Mouse (Mus musculus): ENCODE measurements at regions not wholly inside any gene's neighbourhood (a gene's known extent, or its start where the extent isn't known, plus 50 kb on each side); places are given as distances from the start of the nearest gene placed in this dataset.
A peak's percentile ranks its signal among the peaks of the same experiment; 100 is the strongest.
"Not testable (repeated sequence)": the region's sequence is repeated elsewhere in the genome, so short reads cannot be mapped to it uniquely, and the experiment has no call there.

- DNase-seq (ENCODE audit: low spot score) = no peak
These were observed 94.9 kb downstream of the Plppr4 start for GRCm38 (mm10) chr3:117265790-117266189.

DNA sequence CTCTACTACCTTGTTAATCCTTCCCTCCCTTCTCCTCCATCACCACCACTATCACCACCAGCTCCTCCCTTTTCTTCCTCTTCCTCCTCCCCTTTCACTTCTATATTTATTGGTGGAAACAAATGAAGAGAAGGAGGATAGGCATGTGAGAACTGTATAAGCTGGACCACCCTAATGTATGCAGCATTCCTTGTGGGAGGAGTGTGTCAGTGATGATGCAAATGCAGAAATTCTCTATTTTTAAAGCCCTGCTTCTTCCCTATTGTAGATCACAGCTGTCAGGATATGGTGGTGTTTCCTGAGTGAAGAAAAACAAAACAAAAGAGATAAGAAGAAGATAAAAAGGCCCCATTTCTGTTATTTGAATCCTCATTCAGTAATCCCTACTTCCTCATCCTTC is 112.8 kb downstream of the Plppr4 start:
- DNase-seq (ENCODE audit: low spot score) = no peak

DNA sequence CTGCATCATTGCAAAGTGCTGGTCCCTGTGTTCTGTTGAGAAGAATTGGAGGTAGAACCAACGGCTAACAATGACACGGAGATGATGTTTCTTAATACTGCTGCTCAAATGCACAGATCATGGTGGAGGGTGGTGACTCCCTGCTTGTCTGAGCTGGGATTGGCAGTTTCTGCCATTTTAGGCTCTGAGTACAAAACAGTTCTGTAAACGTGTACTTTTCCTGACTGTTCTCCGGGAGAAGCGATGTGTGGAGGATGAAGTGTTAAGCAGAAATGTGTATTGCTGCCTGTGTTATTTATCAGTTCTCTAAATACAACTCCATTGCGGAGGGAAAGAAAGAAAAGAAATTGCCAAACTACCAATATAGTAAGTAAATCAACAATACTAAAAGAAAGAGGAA is 118.9 kb downstream of the Plppr4 start:
- no peak for DNase-seq (ENCODE audit: low spot score)

- no peak for DNase-seq (ENCODE audit: low spot score)
These were observed 134.1 kb downstream of the Plppr4 start for GRCm38 (mm10) chr3:117226616-117227015.

DNA sequence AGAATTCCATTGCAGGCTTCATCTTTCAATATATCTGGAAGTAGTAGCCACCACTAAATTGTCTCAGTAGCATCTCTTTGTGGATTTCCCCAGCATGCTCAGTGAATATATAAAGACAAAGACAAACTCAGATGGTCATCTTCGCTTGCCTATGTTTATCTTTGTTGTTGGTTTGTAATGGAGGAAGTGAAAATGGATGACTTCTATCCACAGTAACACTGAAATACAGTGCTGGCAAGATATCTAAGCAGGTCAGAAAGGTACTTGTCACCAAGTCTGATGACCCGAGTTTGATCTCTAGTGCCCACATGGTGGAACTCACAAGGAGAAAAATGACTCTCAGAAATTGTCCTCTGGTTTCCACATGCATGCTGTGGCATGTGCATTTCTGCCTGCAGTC is 135.6 kb downstream of the Plppr4 start:
- DNase-seq (ENCODE audit: low spot score) = no peak

- no peak for DNase-seq (ENCODE audit: low spot score)
These were observed 142.7 kb downstream of the Plppr4 start for GRCm38 (mm10) chr3:117217952-117218351.

DNA sequence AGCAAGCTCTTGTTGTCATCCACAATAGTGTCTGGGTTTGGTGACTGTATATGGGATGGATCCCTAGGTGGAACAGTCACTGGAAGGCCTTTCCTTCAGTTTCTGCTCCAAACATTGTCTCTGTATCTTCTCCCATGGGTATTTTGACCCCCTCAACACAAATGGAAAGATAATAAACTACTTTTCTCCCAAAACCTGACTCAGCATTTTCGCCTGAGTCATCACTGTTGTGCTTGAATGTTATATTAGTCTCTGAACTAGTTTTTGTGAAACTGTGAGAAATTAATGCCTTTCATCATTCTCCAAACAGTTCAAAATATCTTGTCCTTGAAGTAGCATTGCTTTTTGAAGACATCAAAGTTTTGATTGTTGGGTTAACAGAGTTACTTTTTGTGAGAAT is 168.8 kb downstream of the Plppr4 start:
- no peak for DNase-seq (ENCODE audit: low spot score)

- DNase-seq (ENCODE audit: low spot score) = no peak
These were observed 171.7 kb downstream of the Plppr4 start for GRCm38 (mm10) chr3:117188782-117189500.

- no peak for DNase-seq (ENCODE audit: low spot score)
These were observed 177.0 kb downstream of the Plppr4 start for GRCm38 (mm10) chr3:117183654-117184184.

DNA sequence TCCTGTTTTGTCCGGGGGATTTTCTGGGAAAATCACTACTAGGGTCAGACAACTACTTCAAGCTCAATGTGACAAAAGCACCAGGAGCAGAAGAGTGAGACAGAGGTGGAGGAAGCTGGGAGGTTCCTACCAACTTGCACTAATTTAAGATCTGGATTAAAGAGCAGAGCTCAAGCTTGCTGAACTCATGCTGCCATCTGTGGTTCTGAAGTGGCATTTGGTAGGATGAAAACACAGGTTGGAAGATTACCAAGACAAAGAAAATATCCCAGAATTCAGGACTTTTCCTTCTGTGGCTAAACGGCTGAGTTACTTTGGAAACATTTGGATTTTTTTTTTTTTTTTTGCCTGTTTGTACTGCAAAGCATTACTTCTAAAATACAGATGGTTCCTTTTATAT is 190.9 kb downstream of the Plppr4 start:
- no peak for DNase-seq (ENCODE audit: low spot score)

DNA sequence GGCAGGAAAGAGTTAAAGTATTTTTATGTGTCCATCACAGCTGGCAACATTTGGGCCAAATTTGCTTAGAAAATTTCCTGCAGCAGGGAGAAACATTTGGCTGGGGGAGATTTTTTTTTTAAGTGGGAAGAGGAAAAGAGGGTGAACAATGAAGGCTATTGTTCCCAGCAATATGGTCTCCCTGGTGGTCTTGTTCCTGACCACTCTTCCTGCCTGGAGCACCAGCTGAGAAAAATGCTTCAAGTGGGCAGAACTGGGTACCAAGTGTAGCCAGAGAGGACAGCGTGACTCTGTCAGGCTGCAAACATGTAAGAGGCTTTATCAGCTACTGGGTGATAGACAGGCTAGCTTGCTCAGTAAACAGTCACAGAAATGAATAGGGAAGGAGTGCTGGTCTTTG is 194.3 kb upstream of the Palmd start:
- DNase-seq (ENCODE audit: low spot score) = no peak

DNA sequence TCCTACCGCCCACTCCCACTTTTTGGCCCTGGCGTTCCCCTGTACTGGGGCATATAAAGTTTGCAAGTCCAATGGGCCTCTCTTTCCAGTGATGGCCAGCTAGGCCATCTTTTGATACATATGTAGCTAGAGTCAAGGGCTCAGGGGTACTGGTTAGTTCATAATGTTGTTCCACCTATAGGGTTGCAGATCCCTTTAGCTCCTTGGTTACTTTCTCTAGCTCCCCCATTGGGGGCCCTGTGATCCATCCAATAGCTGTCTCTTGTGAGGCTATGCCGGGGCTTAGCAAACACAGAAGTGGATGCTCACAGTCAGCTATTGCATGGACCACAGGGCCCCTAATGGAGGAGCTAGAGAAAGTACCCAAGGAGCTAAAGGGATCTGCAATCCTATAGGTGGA is 191.9 kb upstream of the Palmd start:
- DNase-seq (ENCODE audit: low spot score) = not testable (repeated sequence)

DNA sequence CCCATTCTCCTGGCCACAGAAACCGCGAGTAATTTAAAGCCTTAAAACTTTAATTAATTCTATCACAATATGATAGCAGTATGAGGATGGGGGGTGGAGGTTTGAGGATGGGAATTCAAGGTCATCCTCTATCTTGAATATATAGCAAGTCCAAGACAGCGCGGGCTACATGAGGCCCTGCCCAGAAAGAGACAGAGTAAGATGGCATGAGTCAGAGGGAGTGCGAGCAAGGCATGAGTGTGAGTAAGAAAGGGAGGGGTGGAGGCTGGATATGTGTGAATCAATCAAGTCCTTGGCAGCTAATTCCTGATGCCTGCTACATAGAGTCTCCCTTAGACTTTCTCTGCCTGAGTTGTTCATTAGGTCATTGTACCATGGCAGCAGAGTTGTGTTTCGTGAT is 186.5 kb upstream of the Palmd start:
- no peak for DNase-seq (ENCODE audit: low spot score)

GRCm38 (mm10) chr3:117153011-117153473 is 184.3 kb upstream of the Palmd start:
- DNase-seq (ENCODE audit: low spot score) = no peak

GRCm38 (mm10) chr3:117152414-117152813 is 183.6 kb upstream of the Palmd start:
- no peak for DNase-seq (ENCODE audit: low spot score)

GRCm38 (mm10) chr3:117147414-117147813 is 178.6 kb upstream of the Palmd start:
- DNase-seq (ENCODE audit: low spot score) = no peak

DNA sequence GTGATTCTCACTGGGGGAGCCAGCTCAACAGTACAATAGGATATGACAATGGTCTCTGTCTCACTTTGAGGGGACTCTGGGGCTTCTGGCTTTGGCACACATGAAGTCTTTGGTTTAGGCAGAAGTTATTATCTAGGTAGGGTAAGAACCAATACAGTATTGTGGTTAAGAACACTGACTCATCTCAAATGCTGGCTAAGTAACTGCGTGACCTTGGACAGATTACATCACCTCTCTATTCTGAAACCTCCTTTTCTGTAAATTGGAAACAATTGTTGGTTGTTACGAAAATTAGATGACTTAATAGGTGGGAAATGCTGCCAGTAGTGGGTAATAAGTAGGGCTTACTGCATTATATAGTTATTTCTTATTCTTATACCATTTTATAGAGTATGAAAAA is 171.0 kb upstream of the Palmd start:
- DNase-seq (ENCODE audit: low spot score) = no peak

DNA sequence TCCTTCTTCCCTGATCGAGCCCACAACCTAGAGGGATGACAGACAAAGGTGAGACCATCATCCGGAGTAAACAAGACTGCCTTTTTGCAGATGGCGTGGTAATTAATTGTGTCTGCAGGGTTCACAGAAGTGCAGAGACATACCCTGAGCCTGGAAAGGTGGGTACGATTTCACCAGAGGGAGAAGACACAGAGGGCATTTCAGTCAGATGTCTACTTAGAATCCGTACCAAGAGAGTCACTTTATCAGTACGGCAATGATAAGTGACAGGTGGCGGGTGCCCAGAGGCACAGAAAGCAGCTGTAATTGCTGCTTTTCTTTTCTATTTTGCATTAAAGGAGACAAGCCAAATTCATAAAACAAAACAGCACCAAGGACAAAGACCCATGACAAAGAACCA is 169.9 kb upstream of the Palmd start:
- DNase-seq (ENCODE audit: low spot score) = no peak

DNA sequence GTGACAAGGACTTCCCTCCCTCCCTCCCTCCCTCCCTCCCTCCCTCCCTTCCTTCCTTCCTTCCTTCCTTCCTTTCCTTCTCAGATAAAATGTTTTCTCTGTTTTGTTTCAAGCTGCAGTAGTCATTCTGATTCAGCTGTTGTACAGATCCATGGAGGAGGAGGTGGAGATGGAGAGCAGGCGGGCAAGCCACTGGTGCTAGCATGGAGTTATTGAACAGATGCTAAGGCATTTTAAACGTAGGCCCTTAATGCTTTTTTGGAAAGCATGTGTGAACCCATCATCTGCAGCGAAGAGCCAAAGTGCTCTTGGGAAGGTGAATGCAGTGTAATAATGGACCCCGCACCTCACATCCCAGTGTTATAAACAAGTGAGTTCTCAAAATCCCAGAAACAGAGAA is 164.1 kb upstream of the Palmd start:
- DNase-seq (ENCODE audit: low spot score) = no peak

DNA sequence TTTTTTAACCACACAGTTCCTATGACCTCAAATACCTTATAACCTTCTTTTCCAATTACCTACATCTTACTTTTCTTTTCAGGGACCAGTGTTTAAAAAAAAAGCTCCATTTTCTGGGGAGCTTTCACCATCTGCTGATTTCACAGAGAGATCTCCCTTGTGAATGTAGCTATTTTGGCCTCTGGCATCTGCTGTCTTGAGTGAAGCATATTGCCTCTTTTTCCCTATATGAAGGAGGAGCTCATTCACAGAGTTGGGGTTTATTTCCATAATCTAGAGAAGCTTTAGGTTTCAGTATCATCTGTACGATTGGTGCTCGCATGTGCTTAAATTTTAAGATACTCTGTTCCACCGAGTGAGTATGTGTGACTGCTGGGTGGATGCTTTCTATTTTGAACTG is 153.4 kb upstream of the Palmd start:
- DNase-seq (ENCODE audit: low spot score) = no peak

DNA sequence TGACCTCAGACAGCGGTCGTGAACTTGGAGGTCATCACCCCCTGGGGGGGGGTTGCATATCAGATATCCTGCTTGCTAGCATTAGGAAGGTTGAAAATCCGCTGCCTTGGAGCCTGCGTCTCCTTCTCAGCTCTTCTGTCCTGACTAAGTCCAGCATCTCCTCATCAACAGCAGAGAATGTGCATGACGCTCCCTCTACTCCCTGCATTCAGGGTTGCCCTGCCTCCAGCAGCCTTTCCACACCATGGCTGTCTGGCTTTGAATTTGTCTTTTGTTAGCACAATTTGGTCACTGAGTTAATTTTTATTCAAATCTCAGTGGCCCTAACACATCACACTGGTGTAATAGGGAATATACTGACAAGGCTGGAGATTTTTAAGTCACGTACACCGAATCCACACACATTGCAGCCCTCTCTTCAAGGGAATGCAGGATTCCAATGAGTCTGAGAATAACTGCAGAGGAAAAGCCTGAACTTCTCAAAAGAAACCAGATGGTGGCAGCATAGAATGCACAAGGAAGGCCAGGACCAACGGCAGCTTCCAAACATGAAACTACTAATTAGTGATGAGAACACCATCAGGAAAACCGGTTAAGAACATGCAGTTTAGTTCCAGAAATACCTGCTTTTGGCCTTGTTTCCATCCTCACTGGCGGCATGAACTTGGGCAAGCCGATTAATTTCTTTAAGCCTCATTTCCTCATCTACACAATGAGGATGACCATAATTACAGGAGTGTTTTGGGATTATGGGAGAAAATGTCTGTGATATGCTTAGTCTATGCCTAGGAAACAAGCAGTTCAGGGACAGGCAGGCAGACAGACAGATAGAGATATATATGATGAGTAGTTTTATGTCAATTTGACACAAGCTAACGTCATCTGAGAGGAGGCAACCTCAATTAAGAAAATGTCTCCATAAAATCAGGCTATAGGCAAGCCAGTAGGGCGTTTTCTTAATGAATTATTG is 151.6 kb upstream of the Palmd start:
- peak; percentile 28 for DNase-seq (ENCODE audit: low spot score)

- no peak for DNase-seq (ENCODE audit: low spot score)
These were observed 150.8 kb upstream of the Palmd start for GRCm38 (mm10) chr3:117119576-117119975.

- DNase-seq (ENCODE audit: low spot score) = no peak
These were observed 149.1 kb upstream of the Palmd start for GRCm38 (mm10) chr3:117117838-117118237.

Measured in ovary, postnatal 14 days (tissue).